Mouse (Mus musculus): ENCODE measurements at regions not wholly inside any gene's neighbourhood (a gene's known extent, or its start where the extent isn't known, plus 50 kb on each side); places are given as distances from the start of the nearest gene placed in this dataset.

DNA sequence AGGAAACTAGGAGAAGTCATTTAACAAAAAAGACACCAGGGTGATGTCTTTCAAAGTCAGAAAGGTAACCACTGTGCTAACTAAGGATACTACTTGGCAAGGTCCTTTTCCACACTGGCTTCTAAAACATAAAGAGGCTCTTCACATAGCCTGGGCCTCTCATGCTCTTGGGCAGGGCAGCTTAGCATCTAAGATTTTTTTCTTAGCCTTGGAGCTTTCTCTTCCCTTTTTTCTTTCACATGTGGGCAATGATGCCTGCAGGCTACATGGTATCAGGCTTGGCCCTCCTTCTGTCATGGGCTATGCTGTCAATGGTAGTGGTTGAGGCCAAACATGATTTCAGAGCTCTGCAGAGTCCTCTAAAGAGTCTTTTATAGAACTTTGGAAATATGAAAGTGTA is 60.6 kb downstream of the Serpinb6d start:
- Histone ChIP-seq H3K4me3 (ENCODE audit: low read depth, low read length) (no peak overlapping the region), H3K4me1 (ENCODE audit: insufficient read depth, low read length) (no peaks in the 10 kb centered on the region), H3K27ac (ENCODE audit: low read depth, low read length) (no peak overlapping the region), H3K9me3 (ENCODE audit: low read length) (0 out of 2 replicates have a peak, but pooled peaks cover 8% of the 10 kb centered on the region), H3K36me3 (ENCODE audit: insufficient read depth, low read length) (no peaks in the 10 kb centered on the region), H3K9ac (replicated peaks; ENCODE audit: low read length, poor library complexity, severe bottlenecking) (no peak overlapping the region), H3K4me2 (ENCODE audit: low read depth, low read length, poor library complexity, severe bottlenecking) (no peak overlapping the region), H3K27me3 (ENCODE audit: insufficient read depth, low read length) (no peaks in the 10 kb centered on the region)
- DNase-seq (ENCODE audit: low spot score) (no peak), ATAC-seq (ENCODE audit: low FRiP score) (no peak)
- TF ChIP-seq CTCF (IDR thresholded peaks at IDR 0.05) = no peak

GRCm38 (mm10) chr13:33762293-33763125 is 80.7 kb downstream of the Serpinb6e start:
- TF ChIP-seq CTCF (IDR thresholded peaks at IDR 0.05) = peak; percentile 66
- Histone ChIP-seq H3K36me3 (ENCODE audit: insufficient read depth, low read length) (no peaks in the 10 kb centered on the region), H3K9me3 (ENCODE audit: low read length) (no peaks in the 10 kb centered on the region), H3K4me1 (ENCODE audit: insufficient read depth, low read length) (no peaks in the 10 kb centered on the region), H3K4me2 (ENCODE audit: low read depth, low read length, poor library complexity, severe bottlenecking) (no peak overlapping the region), H3K27me3 (ENCODE audit: insufficient read depth, low read length) (no peaks in the 10 kb centered on the region), H3K4me3 (ENCODE audit: low read depth, low read length) (no peak overlapping the region), H3K27ac (ENCODE audit: low read depth, low read length) (no peak overlapping the region), H3K9ac (replicated peaks; ENCODE audit: low read length, poor library complexity, severe bottlenecking) (no peak overlapping the region)
- DNase-seq (ENCODE audit: low spot score) (peak; percentile 70), ATAC-seq (ENCODE audit: low FRiP score) (no peak)
- 54% methylated on average over 18 of the region's 18 CpGs for WGBS

GRCm38 (mm10) chr13:33763295-33763916 is 79.8 kb downstream of the Serpinb6e start:
- Histone ChIP-seq H3K4me1 (ENCODE audit: insufficient read depth, low read length) (no peaks in the 10 kb centered on the region), H3K4me2 (ENCODE audit: low read depth, low read length, poor library complexity, severe bottlenecking) (no peak overlapping the region), H3K4me3 (ENCODE audit: low read depth, low read length) (no peak overlapping the region), H3K9me3 (ENCODE audit: low read length) (no peaks in the 10 kb centered on the region), H3K36me3 (ENCODE audit: insufficient read depth, low read length) (no peaks in the 10 kb centered on the region), H3K27ac (ENCODE audit: low read depth, low read length) (no peak overlapping the region), H3K9ac (replicated peaks; ENCODE audit: low read length, poor library complexity, severe bottlenecking) (no peak overlapping the region), H3K27me3 (ENCODE audit: insufficient read depth, low read length) (no peaks in the 10 kb centered on the region)
- DNase-seq (ENCODE audit: low spot score) = no peak
- WGBS = 91% methylated on average over 14 of the region's 14 CpGs
- ATAC-seq (ENCODE audit: low FRiP score) = no peak
- TF ChIP-seq CTCF (IDR thresholded peaks at IDR 0.05) = no peak

Measured in midbrain, postnatal 0 days (tissue).